Mouse (Mus musculus): ENCODE results near the gene Rhot1.
"Not testable (repeated sequence)": the region's sequence is repeated elsewhere in the genome, so short reads cannot be mapped to it uniquely, and the experiment has no call there.

Gene Rhot1

GRCm38 (mm10) chr11:80208860-80209800 lies at the start of gene Rhot1:
Rhot1 (plus strand) TSS chr11:80209019.
- DNase-seq (ENCODE audit: low read depth, low spot score), result peak; percentile 97

DNA sequence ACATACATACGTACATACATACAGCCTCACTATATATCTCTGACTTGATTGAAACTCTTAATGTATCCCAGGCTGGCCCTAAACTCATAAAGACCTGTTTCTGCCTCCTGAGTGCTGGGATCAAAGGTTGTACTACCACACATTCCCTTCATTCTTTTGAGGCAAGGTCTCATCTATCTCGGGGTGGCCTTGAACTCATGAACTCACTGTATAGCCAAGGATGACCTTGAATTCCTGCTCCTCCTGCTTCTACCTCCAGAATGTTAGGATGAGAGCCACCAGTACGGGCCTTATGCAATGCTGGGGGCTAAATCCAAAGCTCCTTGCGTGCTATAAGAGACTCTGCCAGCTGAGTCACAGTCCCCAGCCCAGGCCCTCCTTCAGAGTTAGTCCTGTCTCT lies 47.8 kb upstream of the Rhot1 start:
- DNase-seq (ENCODE audit: low read depth, low spot score), result no peak

DNA sequence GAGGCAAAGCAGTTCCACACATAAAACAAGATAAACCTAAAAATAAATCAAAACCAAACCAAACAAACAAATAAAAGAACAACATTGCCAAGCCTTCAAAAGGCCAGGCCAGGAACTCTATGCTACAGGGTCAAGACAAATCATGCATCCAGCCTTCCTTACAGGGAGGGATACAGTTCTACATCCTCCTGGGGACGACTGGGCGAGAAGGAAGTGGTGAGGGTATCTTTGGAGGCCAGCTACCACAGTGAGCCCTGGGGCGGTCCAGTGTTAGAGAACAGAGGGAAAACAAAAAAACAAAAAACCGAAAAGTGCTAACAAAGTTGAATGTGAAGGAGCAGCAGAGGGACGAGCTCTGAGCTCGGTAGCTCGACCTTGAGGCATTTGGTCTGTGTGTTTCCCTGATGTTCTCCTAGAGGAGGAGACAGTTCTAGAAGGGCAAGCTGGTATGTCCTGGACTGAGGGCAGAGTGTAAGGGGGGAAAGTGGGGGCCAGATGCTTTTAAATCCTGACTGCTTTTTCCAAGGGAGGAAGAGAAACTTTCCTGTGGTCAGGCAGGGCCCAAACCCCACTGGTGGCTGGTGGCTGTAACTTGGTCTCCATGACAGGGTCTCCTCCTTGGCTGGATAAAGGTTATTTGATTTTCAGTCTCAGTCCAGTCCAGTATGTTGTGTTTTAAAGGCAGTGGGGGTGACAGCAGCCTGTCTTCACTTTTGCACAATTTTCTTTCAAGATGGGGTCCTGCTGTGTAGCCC lies 45.3 kb upstream of the Rhot1 start:
- no peak for DNase-seq (ENCODE audit: low read depth, low spot score)

GRCm38 (mm10) chr11:80164224-80164623 lies 44.6 kb upstream of the Rhot1 start:
- DNase-seq (ENCODE audit: low read depth, low spot score), result no peak

GRCm38 (mm10) chr11:80168121-80168520 lies 40.7 kb upstream of the Rhot1 start:
- no peak for DNase-seq (ENCODE audit: low read depth, low spot score)

- peak; percentile 45 for DNase-seq (ENCODE audit: low read depth, low spot score)
Observed at GRCm38 (mm10) chr11:80168611-80169249, 40.1 kb upstream of the Rhot1 start.

GRCm38 (mm10) chr11:80169629-80170028 lies 39.2 kb upstream of the Rhot1 start:
- DNase-seq (ENCODE audit: low read depth, low spot score), result peak; percentile 25

DNA sequence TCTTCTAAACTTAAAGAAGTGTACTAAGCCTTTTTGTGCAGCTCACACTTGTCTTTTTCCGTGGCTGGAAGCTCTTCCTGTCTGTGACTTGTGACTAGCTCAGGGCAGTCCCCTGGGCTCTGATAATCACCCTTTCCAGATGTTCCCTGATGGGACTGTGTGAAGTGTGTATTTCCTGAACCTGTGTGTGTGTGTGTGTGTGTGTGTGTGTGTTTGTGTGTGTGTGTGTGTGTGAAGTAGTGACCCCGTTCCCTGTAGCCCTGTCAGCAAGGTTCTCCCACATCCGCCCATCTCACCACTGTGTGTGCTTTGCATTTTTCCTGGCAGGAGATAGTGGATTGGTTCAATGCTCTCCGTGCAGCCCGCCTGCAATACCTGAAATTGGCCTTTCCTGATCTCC lies 38.5 kb upstream of the Rhot1 start:
- DNase-seq (ENCODE audit: low read depth, low spot score), result no peak

DNA sequence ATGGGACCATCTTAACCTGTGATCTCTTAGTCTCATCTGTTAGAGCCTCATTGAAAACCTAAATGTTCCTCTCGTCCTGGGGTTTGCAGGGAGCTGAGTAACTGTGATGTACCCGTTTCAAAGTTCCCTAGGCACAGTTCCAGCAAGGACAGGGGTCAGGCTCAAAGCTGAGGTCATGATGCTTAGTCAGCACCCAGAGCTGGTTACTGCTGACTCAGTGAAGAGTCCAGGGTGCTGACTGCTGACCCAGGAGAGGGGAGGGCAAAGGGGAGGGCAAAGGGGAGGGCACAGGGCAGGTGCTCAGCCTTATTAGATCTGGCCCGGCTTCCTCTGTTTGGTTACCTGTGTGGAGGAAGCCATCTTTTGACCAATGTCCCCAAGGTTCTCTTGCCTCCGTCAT lies 36.9 kb upstream of the Rhot1 start:
- peak; percentile 45 for DNase-seq (ENCODE audit: low read depth, low spot score)

DNA sequence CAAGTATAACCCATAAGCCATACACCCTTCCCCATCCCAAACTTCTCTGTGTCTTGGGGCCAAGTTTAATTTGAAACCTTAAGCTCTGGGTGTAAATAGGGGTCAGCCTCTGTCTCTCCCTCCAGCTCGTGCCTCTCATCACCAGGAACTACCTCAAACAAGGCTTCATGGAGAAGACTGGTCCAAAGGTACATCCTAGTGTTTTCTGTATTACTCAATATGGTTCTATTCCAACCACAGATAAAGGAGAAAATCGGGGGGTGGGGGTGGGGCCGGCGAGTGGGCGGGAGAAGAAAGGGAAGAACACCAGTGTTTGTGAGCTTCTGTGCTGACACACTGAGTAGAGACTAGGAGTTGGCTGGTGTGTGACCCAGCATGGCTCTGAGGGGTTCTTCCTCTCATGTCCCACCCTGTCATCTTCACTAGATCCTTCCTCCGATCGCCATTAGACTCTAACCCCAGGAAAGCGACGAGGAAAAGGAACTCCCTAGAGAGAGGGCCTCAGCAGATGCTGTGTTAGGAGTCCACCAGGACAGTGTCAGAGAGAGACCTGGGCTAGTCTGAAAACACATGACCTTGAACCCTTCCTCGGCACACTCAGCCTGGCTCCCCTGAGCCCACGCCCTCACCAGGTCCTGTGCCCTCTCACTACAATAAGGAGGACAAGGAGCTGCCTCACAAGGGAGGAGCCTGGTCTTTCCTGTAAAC lies 34.7 kb upstream of the Rhot1 start:
- DNase-seq (ENCODE audit: low read depth, low spot score), result no peak

- peak; percentile 33 for DNase-seq (ENCODE audit: low read depth, low spot score)
Observed at GRCm38 (mm10) chr11:80176911-80177895, 31.6 kb upstream of the Rhot1 start.

- DNase-seq (ENCODE audit: low read depth, low spot score), result no peak
Observed at GRCm38 (mm10) chr11:80178316-80178715, 30.5 kb upstream of the Rhot1 start.

GRCm38 (mm10) chr11:80181021-80181749 lies 27.6 kb upstream of the Rhot1 start:
- no peak for DNase-seq (ENCODE audit: low read depth, low spot score)

DNA sequence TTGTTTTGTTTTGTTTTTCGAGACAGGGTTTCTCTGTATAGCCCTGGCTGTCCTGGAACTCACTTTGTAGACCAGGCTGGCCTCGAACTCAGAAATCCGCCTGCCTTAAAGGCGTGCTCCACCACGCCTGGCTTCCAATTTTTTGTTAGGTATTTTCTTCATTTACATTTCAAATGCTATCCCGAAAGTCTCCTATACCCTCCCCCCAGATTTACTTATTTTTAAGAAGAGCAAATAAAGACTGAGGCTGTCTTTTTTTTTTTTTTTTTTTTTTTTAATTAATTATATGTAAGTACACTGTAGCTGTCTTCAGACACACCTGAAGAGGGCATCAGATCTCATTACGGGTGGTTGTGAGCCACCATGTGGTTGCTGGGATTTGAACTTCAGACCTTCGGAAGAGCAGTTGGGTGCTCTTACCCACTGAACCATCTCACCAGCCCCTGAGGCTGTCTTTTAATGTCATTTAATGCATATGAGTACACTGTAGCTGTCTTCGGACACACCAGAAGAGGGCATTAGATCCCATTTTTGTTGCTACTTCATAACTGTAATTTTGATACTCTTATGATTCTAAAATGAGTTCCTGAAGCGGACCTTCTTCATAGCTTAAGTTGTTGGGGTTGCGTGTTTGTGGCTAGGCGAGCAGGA lies 25.6 kb upstream of the Rhot1 start:
- not testable (repeated sequence) for DNase-seq (ENCODE audit: low read depth, low spot score)

DNA sequence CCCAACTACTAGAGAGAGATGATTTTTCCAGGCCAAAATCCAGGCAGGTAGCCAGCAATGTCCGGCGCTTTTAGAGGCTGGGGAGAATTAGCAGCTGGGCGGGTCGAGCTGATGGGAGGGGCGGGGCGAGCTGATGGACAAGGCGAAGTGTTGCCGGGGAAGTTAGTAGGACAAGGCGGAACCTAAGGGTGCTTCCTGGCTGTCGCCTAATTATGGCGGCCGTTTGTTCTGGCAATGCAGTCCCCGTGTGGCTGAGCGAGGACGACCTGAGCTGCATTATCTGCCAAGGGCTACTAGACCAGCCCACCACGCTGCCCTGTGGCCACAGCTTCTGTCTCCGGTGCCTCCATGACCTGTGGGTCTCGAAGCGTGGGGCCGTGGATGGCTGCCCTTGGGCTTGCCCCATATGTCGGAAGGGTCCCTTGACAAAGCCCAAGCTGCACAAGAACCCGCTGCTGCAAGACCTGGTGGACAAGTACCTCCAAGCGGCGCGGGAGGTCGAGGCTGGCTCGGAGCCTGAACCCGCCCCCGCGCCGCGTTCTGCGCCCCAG lies 25.0 kb upstream of the Rhot1 start, which contains the start of gene Rnf135:
Gene Rnf135, plus strand, starts transcription at position 147 of the 551 bp plus-strand sequence.
- DNase-seq (ENCODE audit: low read depth, low spot score), result peak; percentile 94

- DNase-seq (ENCODE audit: low read depth, low spot score), result no peak
Observed at GRCm38 (mm10) chr11:80184531-80185071, 24.2 kb upstream of the Rhot1 start.

DNA sequence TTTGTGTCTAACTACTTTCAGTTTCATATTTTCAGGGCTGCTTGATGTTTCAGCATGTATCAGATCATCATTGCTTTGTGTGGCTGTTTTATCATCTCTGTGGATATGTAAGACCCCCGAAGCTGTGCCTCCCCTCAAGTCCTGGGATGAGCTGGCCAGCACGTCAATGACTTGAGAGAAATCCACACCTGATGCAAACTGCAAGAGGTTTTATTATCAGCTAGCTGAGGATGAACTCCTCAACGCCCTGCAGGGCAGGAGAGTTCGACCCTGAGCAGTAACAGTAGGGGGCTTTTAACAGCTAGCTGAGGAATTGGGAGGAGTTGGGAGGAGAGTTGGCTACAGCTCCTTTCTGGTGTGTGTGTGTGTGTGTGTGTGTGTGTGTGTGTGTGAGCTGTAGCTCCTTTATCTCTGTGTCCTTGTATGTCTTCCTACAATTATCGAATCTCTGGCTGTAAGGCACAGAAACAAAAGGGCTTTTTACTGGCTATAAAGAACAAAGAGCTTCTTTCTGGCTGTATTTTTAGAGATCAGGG lies 23.3 kb upstream of the Rhot1 start:
- not testable (repeated sequence) for DNase-seq (ENCODE audit: low read depth, low spot score)

GRCm38 (mm10) chr11:80190280-80190679 lies 18.5 kb upstream of the Rhot1 start:
- DNase-seq (ENCODE audit: low read depth, low spot score), result no peak
